Mouse (Mus musculus): ENCODE data around the gene Chic2.

DNA sequence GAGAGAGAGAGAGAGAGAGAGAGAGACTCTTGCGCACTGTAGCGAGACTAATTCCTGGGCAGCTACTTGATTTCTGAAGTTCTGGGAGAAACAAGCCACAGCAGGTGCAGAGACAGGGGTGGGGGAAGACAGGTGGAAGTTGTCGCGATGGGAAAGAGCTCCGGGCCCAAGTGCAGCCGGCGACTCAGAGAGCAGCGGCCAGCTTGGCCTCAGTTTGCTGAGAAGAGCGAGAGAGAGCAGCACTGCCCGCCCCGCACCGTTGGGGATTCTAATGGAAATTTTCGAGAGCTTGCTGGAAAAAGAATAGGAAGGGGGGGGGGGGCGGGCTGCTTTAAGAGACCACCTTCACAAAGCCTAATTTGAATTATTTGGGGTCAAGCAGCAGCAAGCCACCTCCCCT, 38.5 kb upstream of the Chic2 start:
- TF ChIP-seq CTCF (IDR thresholded peaks at IDR 0.05; ENCODE audit: low read depth) = no peak
- TF ChIP-seq EP300 (optimal IDR thresholded peaks at IDR 0.05) = no peak
